Comparison of ENCODE assay signal across 10 mouse cellular contexts in the genomic region with DNA sequence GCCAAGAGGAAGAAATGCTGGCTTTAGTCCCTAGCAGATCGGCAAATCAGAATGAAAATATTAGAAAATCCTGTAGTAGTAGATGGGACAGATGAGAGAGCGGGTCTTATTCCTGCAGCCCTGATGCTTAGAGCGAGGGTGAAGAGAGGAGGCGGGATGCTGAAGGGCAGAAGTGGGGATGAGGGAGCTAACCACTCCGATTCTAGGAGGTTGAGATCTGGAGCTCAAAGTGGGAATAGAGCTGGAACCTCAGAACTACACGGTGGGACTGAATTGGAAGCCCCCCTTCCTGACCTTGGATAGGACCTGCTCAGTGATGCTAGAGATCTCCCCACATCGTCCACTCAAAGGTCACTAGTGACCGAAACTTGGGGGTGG. TPM values are rescaled to one million over a fixed set of nuclear protein-coding genes. Genes with fewer than 3 reads are reported as not detected.
DNase-seq lines count a peak whose midpoint lies in the region; ATAC-seq and TF ChIP-seq lines count a peak whose summit lies in the region.
"Had no signal": no experiment of that assay in that cellular context is flagged by ENCODE, and none has a peak within 500 bp of the region (broad histone marks: within the 10 kb centered on the region; RNA-seq: fewer than 3 reads in every experiment).

No protein-coding gene starts in this region.

- no peak overlapping the region for H3K9ac ChIP-seq in liver, embryonic 12.5 days
- peak overlapping the region; percentile 57 for H3K9ac ChIP-seq in stomach, embryonic 16.5 days (ENCODE audit: low read length)

- no peaks in the 10 kb centered on the region for H3K9me3 ChIP-seq in liver, embryonic 12.5 days (replicated peaks)
- H3K9me3 ChIP-seq in stomach, embryonic 16.5 days (replicated peaks; ENCODE audit: control insufficient read depth, low read length) = no peaks in the 10 kb centered on the region

- H3K27me3 ChIP-seq in spleen, adult 2 months (ENCODE audit: control insufficient read depth, insufficient read depth, low read length) = peaks cover 9% of the 10 kb centered on the region
- H3K27me3 ChIP-seq in liver, embryonic 12.5 days (replicated peaks) = peaks cover 33% of the 10 kb centered on the region
- no peaks in the 10 kb centered on the region for H3K27me3 ChIP-seq in stomach, embryonic 16.5 days (ENCODE audit: control insufficient read depth, insufficient read depth, low read length)

- no peak for TF ChIP-seq POLR2A in spleen, adult 2 months (IDR thresholded peaks at IDR 0.05; ENCODE audit: low read depth, low read length)

- H3K4me1 ChIP-seq in spleen, adult 2 months (ENCODE audit: control insufficient read depth, insufficient read depth, insufficient read length) = peaks cover 5% of the 10 kb centered on the region; the same call in 1 of the 2 replicates
- H3K4me1 ChIP-seq in liver, embryonic 12.5 days = peaks cover 5% of the 10 kb centered on the region; the same call in 1 of the 2 replicates
- H3K4me1 ChIP-seq in stomach, embryonic 16.5 days (ENCODE audit: control insufficient read depth, insufficient read depth, low read length) = peaks cover 3% of the 10 kb centered on the region; the same call in 1 of the 2 replicates

- H3K36me3 ChIP-seq in spleen, adult 2 months (ENCODE audit: control insufficient read depth, insufficient read depth, low read length) = no peaks in the 10 kb centered on the region
- H3K36me3 ChIP-seq in liver, embryonic 12.5 days = no peaks in the 10 kb centered on the region
- no peaks in the 10 kb centered on the region for H3K36me3 ChIP-seq in stomach, embryonic 16.5 days (ENCODE audit: control insufficient read depth, insufficient read depth, low read length)

- TF ChIP-seq CTCF in gastrocnemius, adult 2 months (IDR thresholded peaks at IDR 0.05) = no peak
- TF ChIP-seq CTCF in spleen, adult 2 months (IDR thresholded peaks at IDR 0.05; ENCODE audit: extremely low read depth, insufficient read depth, insufficient read length, insufficient replicate concordance) = no peak

- DNase-seq in gastrocnemius, adult 2 months = no peak
- DNase-seq in gastrocnemius, adult 8-10 months (ENCODE audit: low spot score in 2 of 2) = no peak
- no peak for DNase-seq in spleen, adult 2 months (ENCODE audit: low read depth in 1 of 2, low spot score in 2 of 2)
- DNase-seq in spleen, postnatal 4 days (ENCODE audit: low spot score in 2 of 2) = no peak
- DNase-seq in adrenal gland, postnatal 4 days (ENCODE audit: low spot score in 2 of 2) = no peak
- no peak for DNase-seq in right cerebral cortex, adult 18-20 months

- H3K27ac ChIP-seq in gastrocnemius, adult 2 months = no peak overlapping the region
- no peak overlapping the region for H3K27ac ChIP-seq in spleen, adult 2 months (ENCODE audit: insufficient read depth, low read length)
- H3K27ac ChIP-seq in liver, embryonic 12.5 days = no peak overlapping the region
- no peak overlapping the region for H3K27ac ChIP-seq in stomach, embryonic 16.5 days (ENCODE audit: low read length)

- H3K4me3 ChIP-seq in gastrocnemius, adult 2 months = peak overlapping the region; percentile 73
- H3K4me3 ChIP-seq in spleen, adult 2 months (ENCODE audit: extremely low read depth, insufficient read depth, insufficient read length) = peak overlapping the region; percentile 33; the same call in 1 of the 2 replicates
- H3K4me3 ChIP-seq in liver, embryonic 12.5 days = peak overlapping the region; percentile 50
- H3K4me3 ChIP-seq in stomach, embryonic 16.5 days (replicated peaks; ENCODE audit: low read length) = peak overlapping the region; percentile 49

- peak overlapping the region; percentile 74 for H3K4me2 ChIP-seq in liver, embryonic 12.5 days
- peak overlapping the region; percentile 94 for H3K4me2 ChIP-seq in stomach, embryonic 16.5 days (ENCODE audit: low read depth, low read length)

- no peak for ATAC-seq in liver, embryonic 12.5 days
- ATAC-seq in stomach, embryonic 16.5 days (ENCODE audit: insufficient read depth, low FRiP score) = peak; percentile 25; the same call in 1 of the 2 replicates

- intact Hi-C loops in gastrocnemius, adult 2 months (cut with DNase I) = no loop called here

- WGBS in spleen, adult 2 months = 8% methylated on average over 8 of the region's 8 CpGs
- 6% methylated on average over 8 of the region's 8 CpGs for WGBS in liver, embryonic 12.5 days (ENCODE audit: insufficient replicate concordance)
- WGBS in stomach, embryonic 16.5 days = under 1% methylated on average over 8 of the region's 8 CpGs

RNA-seq across cellular contexts. Expression of a gene that starts 0.3 kb away (rescaled TPM):
- total RNA-seq in gastrocnemius, adult 2 months (2021) = under 1 TPM; 0.41 to 0.61 TPM
- total RNA-seq in gastrocnemius, adult 8-10 months (2022) = under 1 TPM; 0.22 to 0.58 (median 0.42) TPM
- 0.06 and 0.08 TPM in 2 replicates for polyA plus RNA-seq in spleen, adult 2 months (2012; rRNA removed)
- 0.18 and 0.29 TPM in 2 replicates for polyA plus RNA-seq in liver, embryonic 12.5 days (2016; fragmentation: Nextera tagmentation; extraction: Ambion mirVana)
- 2.8 and 3.1 TPM in 2 replicates for polyA plus RNA-seq in stomach, embryonic 16.5 days (2015; fragmentation: Nextera tagmentation; extraction: Ambion mirVana)
- total RNA-seq in adrenal gland, postnatal 4 days (2021) = 1 to 10 TPM; 1.2 to 1.8 TPM
- total RNA-seq: common myeloid progenitor, adult 5-6 weeks; neutrophil, adult 5-6 weeks had no signal

RNA-seq across cellular contexts. Expression of a gene that starts 30.0 kb away (rescaled TPM):
- total RNA-seq in gastrocnemius, adult 2 months (2021) = not detected
- not detected for total RNA-seq in gastrocnemius, adult 8-10 months (2022)
- polyA plus RNA-seq in spleen, adult 2 months (2012; rRNA removed) = 1.0 and 1.2 TPM in 2 replicates
- polyA plus RNA-seq in liver, embryonic 12.5 days (2016; fragmentation: Nextera tagmentation; extraction: Ambion mirVana) = 59.9 and 62.7 TPM in 2 replicates
- 41.2 and 44.2 TPM in 2 replicates for polyA plus RNA-seq in stomach, embryonic 16.5 days (2015; fragmentation: Nextera tagmentation; extraction: Ambion mirVana)
- total RNA-seq in adrenal gland, postnatal 4 days (2021) = 10 to 100 TPM; 16.7 to 21.4 TPM

Comparison
In these comparisons a context has a peak if more than half of its experiments do, and no peak if none do; other contexts are left out.
1. RNA of a gene that starts 30.0 kb away (total RNA-seq): 16.7 to 21.4 TPM in adrenal gland, postnatal 4 days; not detected in gastrocnemius, adult 2 months and not detected in gastrocnemius, adult 8-10 months; every median in the first group is over 10 times any median in the second.
2. Peak in every context shown above with its lines, with median percentiles within 50 percentile points of each other: H3K4me3 ChIP-seq.